Mouse (Mus musculus) stomach, postnatal 0 days (tissue): ENCODE data around the gene Gm44965.

Experiments
- CTCF ChIP-seq: IDR thresholded peaks from 2 replicates; pipeline ENCODE4 v1.5.1; 2016; ENCODE audit warnings: antibody characterized with exemption, low read depth, mild to moderate bottlenecking, moderate library complexity
- EP300 ChIP-seq: optimal IDR thresholded peaks from 2 replicates; pipeline ENCODE3; 2016; ENCODE audit warnings: antibody characterized with exemption

DNA sequence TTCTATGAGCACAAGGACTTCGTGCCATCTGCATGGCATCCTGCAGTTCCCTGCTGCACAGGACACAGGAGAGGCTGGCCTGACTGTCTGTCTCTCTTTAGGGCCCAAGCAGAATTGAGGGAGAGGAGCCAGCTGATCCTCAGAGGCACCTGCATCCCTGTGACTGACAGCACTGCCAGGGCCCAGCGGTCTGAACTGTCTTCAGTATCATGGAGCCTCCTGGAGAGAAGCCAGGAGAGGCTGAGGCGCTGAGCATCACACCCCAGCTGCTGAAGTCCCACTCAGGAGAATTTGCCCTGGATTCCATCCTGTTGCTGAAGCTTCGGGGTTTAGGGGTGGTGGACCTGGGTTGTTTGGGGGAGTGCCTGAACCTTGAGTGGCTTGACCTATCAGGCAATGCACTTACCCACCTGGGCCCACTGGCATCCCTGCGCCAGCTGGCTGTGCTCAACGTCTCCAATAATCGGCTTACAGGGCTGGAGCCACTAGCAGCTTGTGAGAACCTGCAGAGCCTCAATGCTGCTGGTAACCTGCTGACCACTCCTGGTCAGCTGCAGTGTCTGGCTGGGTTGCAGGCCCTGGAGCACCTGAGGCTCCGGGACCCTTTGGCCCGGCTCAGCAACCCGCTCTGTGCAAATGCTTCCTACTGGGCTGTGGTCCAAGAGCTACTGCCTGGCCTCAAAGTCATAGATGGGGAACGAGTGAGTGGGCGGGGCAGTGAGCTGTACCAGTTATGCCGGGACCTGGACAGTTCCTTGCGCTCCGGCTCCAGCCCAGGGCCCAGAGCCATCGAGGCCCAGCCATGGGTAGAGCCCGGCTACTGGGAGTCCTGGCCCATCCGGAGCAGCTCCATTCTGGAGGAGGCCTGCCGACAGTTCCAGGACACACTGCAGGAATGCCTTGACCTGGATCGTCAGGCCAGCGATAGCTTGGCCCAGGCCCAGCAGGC, 25.4 kb upstream of the Gm44965 start:
- TF ChIP-seq CTCF (no peak), EP300 (no peak)
